Mouse (Mus musculus) natural killer cell, adult 2 months (primary cell): Measurements from ENCODE around the gene Glis3.

Experiments
- DNase-seq, 2 experiments: peaks; one replicate each; pipeline ENCODE4 v3.0.0; 2022; ENCODE audit warnings: low spot score in 2 of 2

Gene Glis3

GRCm38 (mm10) chr19:28477326-28477863 lies 202.5 kb downstream of the Glis3 start:
- no peak for DNase-seq

- DNase-seq: no peak
These were observed 206.3 kb downstream of the Glis3 start for GRCm38 (mm10) chr19:28473621-28474020.

- no peak for DNase-seq
These were observed 208.7 kb downstream of the Glis3 start for GRCm38 (mm10) chr19:28471144-28471543.

GRCm38 (mm10) chr19:28465779-28466178 lies 214.1 kb downstream of the Glis3 start:
- no peak for DNase-seq

- no peak for DNase-seq
These were observed 225.5 kb downstream of the Glis3 start for GRCm38 (mm10) chr19:28454331-28454730.

- no peak for DNase-seq
These were observed 226.8 kb downstream of the Glis3 start for GRCm38 (mm10) chr19:28452951-28453520.

- no peak for DNase-seq
These were observed 231.1 kb downstream of the Glis3 start for GRCm38 (mm10) chr19:28448811-28449210.

- no peak for DNase-seq
These were observed 237.7 kb downstream of the Glis3 start for GRCm38 (mm10) chr19:28442161-28442560.

- no peak for DNase-seq
These were observed 243.3 kb downstream of the Glis3 start for GRCm38 (mm10) chr19:28436457-28437148.

GRCm38 (mm10) chr19:28428220-28428816 lies 251.6 kb downstream of the Glis3 start:
- DNase-seq: no peak

- no peak for DNase-seq
These were observed 255.7 kb downstream of the Glis3 start for GRCm38 (mm10) chr19:28424180-28424579.

GRCm38 (mm10) chr19:28422939-28423338 lies 256.9 kb downstream of the Glis3 start:
- DNase-seq: no peak

- no peak for DNase-seq
These were observed 263.8 kb downstream of the Glis3 start for GRCm38 (mm10) chr19:28416069-28416468.

- DNase-seq: no peak
These were observed 271.1 kb downstream of the Glis3 start for GRCm38 (mm10) chr19:28408787-28409186.

- DNase-seq: no peak
These were observed 276.9 kb downstream of the Glis3 start for GRCm38 (mm10) chr19:28402956-28403355.

- DNase-seq: no peak
These were observed 284.4 kb downstream of the Glis3 start for GRCm38 (mm10) chr19:28395584-28395861.

- DNase-seq: no peak
These were observed 284.9 kb downstream of the Glis3 start for GRCm38 (mm10) chr19:28394826-28395583.

- no peak for DNase-seq
These were observed 286.1 kb downstream of the Glis3 start for GRCm38 (mm10) chr19:28393766-28394165.

GRCm38 (mm10) chr19:28392838-28393237 lies 287.0 kb downstream of the Glis3 start:
- no peak for DNase-seq

- no peak for DNase-seq
These were observed 289.0 kb downstream of the Glis3 start for GRCm38 (mm10) chr19:28390920-28391319.

GRCm38 (mm10) chr19:28389146-28389545 lies 290.7 kb downstream of the Glis3 start:
- no peak for DNase-seq

- DNase-seq: no peak
These were observed 296.5 kb downstream of the Glis3 start for GRCm38 (mm10) chr19:28383425-28383824.
